Mouse (Mus musculus) embryonic facial prominence, embryonic 14.5 days (tissue): ENCODE data around the gene Exosc2. TPM values are rescaled to one million over a fixed set of nuclear protein-coding genes. Genes with fewer than 3 reads are reported as not detected.

Experiments used
- ATAC-seq: fragments of 200-750 bp; cut with Nextera tagmentation; 2 replicates; pipeline ENCODE4 v1.8.0; 2017; ENCODE audit warnings: low read depth, moderate number of reproducible peaks, moderate TSS enrichment
- DNase-seq: peaks from one replicate; pipeline ENCODE4 v3.0.0-alpha.2; 2015; ENCODE audit warnings: low spot score
- H3K27ac ChIP-seq: fragments of 300-500 bp; sonication (generic); replicated peaks from 2 replicates; pipeline ENCODE4 v1.5.1; 2014; ENCODE audit warnings: low read depth, mild to moderate bottlenecking, low read length, moderate library complexity
- H3K27me3 ChIP-seq: fragments of 300-500 bp; sonication (generic); replicated peaks from 2 replicates; pipeline ENCODE4 v1.6.1; 2014; ENCODE audit warnings: low read length; ENCODE audit not compliant: control insufficient read depth, insufficient read depth
- H3K36me3 ChIP-seq: fragments of 300-500 bp; sonication (generic); 2 replicates; pipeline ENCODE4 v1.6.1; 2014; ENCODE audit warnings: low read length, mixed read lengths; ENCODE audit not compliant: control insufficient read depth, insufficient read depth
- H3K4me1 ChIP-seq: fragments of 300-500 bp; sonication (generic); 2 replicates; pipeline ENCODE4 v1.6.1; 2014; ENCODE audit warnings: antibody characterized with exemption, low read length; ENCODE audit not compliant: control insufficient read depth, insufficient read depth
- H3K4me2 ChIP-seq: fragments of 300-500 bp; sonication (generic); 2 replicates; pipeline ENCODE4 v1.6.1; 2014; ENCODE audit warnings: low read depth, mild to moderate bottlenecking, low read length, moderate library complexity, mixed read lengths
- H3K4me3 ChIP-seq: fragments of 300-500 bp; sonication (generic); 2 replicates; pipeline ENCODE4 v1.5.1; 2014; ENCODE audit warnings: low read depth, mild to moderate bottlenecking, low read length
- H3K9ac ChIP-seq: fragments of 300-500 bp; sonication (generic); 2 replicates; pipeline ENCODE4 v1.6.1; 2014; ENCODE audit warnings: low read depth, mild to moderate bottlenecking, low read length, moderate library complexity, mixed read lengths
- H3K9me3 ChIP-seq: fragments of 300-500 bp; sonication (generic); 2 replicates; pipeline ENCODE4 v1.6.1; 2016; ENCODE audit warnings: low read length; ENCODE audit not compliant: control insufficient read depth
- WGBS: fragments of 180-500 bp; shearing (Covaris S2); extraction: QIAGEN DNeasy Blood & Tissue Kit; methylation state at CpG from one replicate; pipeline ENCODE4 v1.1.7; 2014; 5-methylcytosine and 5-hydroxymethylcytosine counted together
- polyA plus RNA-seq: library from polyadenylated mRNA; unstranded; fragments of >200 nt; fragmentation: Nextera tagmentation; extraction: Ambion mirVana; gene quantifications from 2 replicates; pipeline ENCODE4 v1.2.1, GENCODE M21; 2014

The Exosc2 gene
- 36.8 and 44.2 TPM in 2 replicates for polyA plus RNA-seq

GRCm38 (mm10) chr2:31670551-31671035 is at the start of gene Exosc2:
TSS of gene Exosc2 (plus strand) at chr2:31670715.
- peak within 1 kb of the TSS; percentile 69 for H3K4me3 ChIP-seq
- H3K27me3 ChIP-seq, result no peaks in the 10 kb centered on the region
- H3K4me1 ChIP-seq, result no peaks in the 10 kb centered on the region
- DNase-seq (peak; percentile 98), ATAC-seq (peak; percentile 99)
- no peaks in the 10 kb centered on the region for H3K9me3 ChIP-seq
- peak within 1 kb of the TSS; percentile 82 for H3K27ac ChIP-seq
- WGBS, result under 1% methylated on average over 22 of the region's 27 CpGs
- H3K9ac ChIP-seq, result peak within 1 kb of the TSS; percentile 86
- peak within 1 kb of the TSS; percentile 79 for H3K4me2 ChIP-seq
- peaks cover 26% of the 10 kb centered on the region for H3K36me3 ChIP-seq

GRCm38 (mm10) chr2:31633531-31633930 is 37.0 kb upstream of the Exosc2 start:
- WGBS, result 57% methylated on average over 3 of the region's 3 CpGs
- Histone ChIP-seq H3K4me1 (peaks cover 21% of the 10 kb centered on the region), H3K4me3 (no peak overlapping the region), H3K36me3 (no peaks in the 10 kb centered on the region), H3K27ac (no peak overlapping the region), H3K27me3 (peaks cover 72% of the 10 kb centered on the region), H3K4me2 (no peak overlapping the region), H3K9ac (no peak overlapping the region), H3K9me3 (no peaks in the 10 kb centered on the region)
- ATAC-seq (no peak), DNase-seq (no peak)

- H3K9ac ChIP-seq, result 0 out of 2 replicates have a peak overlapping the region, but pooled peaks have one; percentile 5
- H3K4me3 ChIP-seq, result peak overlapping the region; percentile 32
- ATAC-seq, result no peak
- DNase-seq, result no peak
- H3K36me3 ChIP-seq, result no peaks in the 10 kb centered on the region
- no peaks in the 10 kb centered on the region for H3K9me3 ChIP-seq
- H3K4me2 ChIP-seq, result peak overlapping the region; percentile 49
- H3K27me3 ChIP-seq, result peaks cover 92% of the 10 kb centered on the region
- 2% methylated on average over 43 of the region's 52 CpGs for WGBS
- no peak overlapping the region for H3K27ac ChIP-seq
- H3K4me1 ChIP-seq, result peaks cover 21% of the 10 kb centered on the region
These were observed 35.0 kb upstream of the Exosc2 start for GRCm38 (mm10) chr2:31635281-31636137.

GRCm38 (mm10) chr2:31636138-31636741 is 34.3 kb upstream of the Exosc2 start:
- peak overlapping the region; percentile 32 for H3K4me3 ChIP-seq
- DNase-seq, result no peak
- H3K4me2 ChIP-seq, result peak overlapping the region; percentile 49
- H3K27ac ChIP-seq, result no peak overlapping the region
- no peaks in the 10 kb centered on the region for H3K9me3 ChIP-seq
- no peaks in the 10 kb centered on the region for H3K36me3 ChIP-seq
- H3K9ac ChIP-seq, result peak overlapping the region; percentile 34; the same call in 1 of the 2 replicates
- H3K4me1 ChIP-seq, result peaks cover 25% of the 10 kb centered on the region
- H3K27me3 ChIP-seq, result peaks cover 98% of the 10 kb centered on the region
- WGBS, result under 1% methylated on average over 36 of the region's 48 CpGs
- no peak for ATAC-seq

GRCm38 (mm10) chr2:31636742-31637141 is 33.8 kb upstream of the Exosc2 start:
- peak overlapping the region; percentile 34; the same call in 1 of the 2 replicates for H3K9ac ChIP-seq
- DNase-seq (no peak), ATAC-seq (no peak)
- peak overlapping the region; percentile 32 for H3K4me3 ChIP-seq
- no peaks in the 10 kb centered on the region for H3K36me3 ChIP-seq
- peaks cover 26% of the 10 kb centered on the region for H3K4me1 ChIP-seq
- no peak overlapping the region for H3K27ac ChIP-seq
- H3K27me3 ChIP-seq, result peaks cover 99% of the 10 kb centered on the region
- H3K9me3 ChIP-seq, result no peaks in the 10 kb centered on the region
- 1% methylated on average over 32 of the region's 35 CpGs for WGBS
- peak overlapping the region; percentile 49 for H3K4me2 ChIP-seq

GRCm38 (mm10) chr2:31637311-31637710 is 33.2 kb upstream of the Exosc2 start:
- peak overlapping the region; percentile 32 for H3K4me3 ChIP-seq
- peaks cover 99% of the 10 kb centered on the region for H3K27me3 ChIP-seq
- no peaks in the 10 kb centered on the region for H3K36me3 ChIP-seq
- 2% methylated on average over 12 of the region's 12 CpGs for WGBS
- H3K4me1 ChIP-seq, result peaks cover 26% of the 10 kb centered on the region
- H3K9me3 ChIP-seq, result no peaks in the 10 kb centered on the region
- DNase-seq (no peak), ATAC-seq (no peak)
- H3K27ac ChIP-seq, result no peak overlapping the region
- H3K9ac ChIP-seq, result 0 out of 2 replicates have a peak overlapping the region, but pooled peaks have one; percentile 19
- peak overlapping the region; percentile 49 for H3K4me2 ChIP-seq

GRCm38 (mm10) chr2:31637807-31638206 is 32.7 kb upstream of the Exosc2 start:
- DNase-seq, result peak; percentile 46
- peak overlapping the region; percentile 49; the same call in 1 of the 2 replicates for H3K4me2 ChIP-seq

GRCm38 (mm10) chr2:31638581-31639465 is 31.7 kb upstream of the Exosc2 start:
- Histone ChIP-seq H3K27me3 (peaks cover 99% of the 10 kb centered on the region), H3K4me2 (no peak overlapping the region), H3K9me3 (no peaks in the 10 kb centered on the region), H3K4me1 (peaks cover 26% of the 10 kb centered on the region), H3K36me3 (no peaks in the 10 kb centered on the region), H3K4me3 (peak overlapping the region; percentile 12; the same call in 1 of the 2 replicates), H3K27ac (no peak overlapping the region), H3K9ac (no peak overlapping the region)
- 1% methylated on average over 28 of the region's 34 CpGs for WGBS
- no peak for ATAC-seq
- DNase-seq, result no peak

More at GRCm38 (mm10) chr2:31637807-31638206, 32.7 kb upstream of the Exosc2 start:
- Histone ChIP-seq H3K4me1 (peaks cover 26% of the 10 kb centered on the region), H3K36me3 (no peaks in the 10 kb centered on the region), H3K27ac (no peak overlapping the region), H3K9me3 (no peaks in the 10 kb centered on the region), H3K4me3 (peak overlapping the region; percentile 12), H3K9ac (0 out of 2 replicates have a peak overlapping the region, but pooled peaks have one; percentile 19), H3K27me3 (peaks cover 99% of the 10 kb centered on the region)
- no peak for ATAC-seq
- WGBS, result under 1% methylated on average over 21 of the region's 22 CpGs
